Mouse (Mus musculus): ENCODE data around the gene Mlec.

GRCm38 (mm10) chr5:115191880-115192827 lies 34.2 kb upstream of the Mlec start:
- TF ChIP-seq GATA1 (IDR thresholded peaks at IDR 0.05; ENCODE audit: borderline replicate concordance, low read length) (no peak), FLI1 (IDR thresholded peaks at IDR 0.05; ENCODE audit: low read length) (no peak)

Measured in megakaryocyte, embryonic 14.5 days (primary cell).